Mouse (Mus musculus) v-Abl transformed pro-B cells (cell line): Measurements from ENCODE around the gene Tlr12.

Experiments
- in situ Hi-C, 2 experiments: fragments of 400-800 bp; cut with MboI; formaldehyde crosslinking; loops; one replicate each; pipeline ENCODE4 v1.15.1; 2025; ENCODE audit not compliant: unreplicated experiment in 2 of 2

The Tlr12 gene

GRCm38 (mm10) chr4:128621109-128621508, 2.7 kb upstream of the Tlr12 start:
- in situ Hi-C loops: loop anchor here in 1 of 2 experiments (25.0 kb wide), 2 partner anchors 466 to 1384 kb away; partner anchors contain the start of gene Smim12

- in situ Hi-C loops: loop anchor here in 1 of 2 experiments (25.0 kb wide), 2 partner anchors 467 to 1383 kb away; partner anchors contain the start of gene Smim12
Measured at GRCm38 (mm10) chr4:128620572-128620971, 2.2 kb upstream of the Tlr12 start.

- in situ Hi-C loops: loop anchor here (5.0 to 25.0 kb wide), 4 partner anchors 78 to 1382 kb away; partner anchors contain the start of gene Smim12 (in 1 of the 2)
Measured at GRCm38 (mm10) chr4:128618963-128619362, 544 bp upstream of the Tlr12 start.

GRCm38 (mm10) chr4:128617363-128618120, 877 bp downstream of the Tlr12 start:
- in situ Hi-C loops: loop anchor here (5.0 to 25.0 kb wide), 4 partner anchors 80 to 1380 kb away; partner anchors contain the start of gene Smim12 (in 1 of the 2)

GRCm38 (mm10) chr4:128615761-128616160, 2.7 kb downstream of the Tlr12 start:
- in situ Hi-C loops: loop anchor here (5.0 to 25.0 kb wide), 4 partner anchors 82 to 1378 kb away; partner anchors contain the start of gene Smim12 (in 1 of the 2)

GRCm38 (mm10) chr4:128613326-128613725, 5.1 kb downstream of the Tlr12 start:
- in situ Hi-C loops: loop anchor here (5.0 to 25.0 kb wide), 6 partner anchors 99 to 1376 kb away; partner anchors contain the start of gene Smim12 (in 1 of the 2)

GRCm38 (mm10) chr4:128611726-128612125, 6.7 kb downstream of the Tlr12 start:
- in situ Hi-C loops: loop anchor here (5.0 to 25.0 kb wide), 6 partner anchors 101 to 1374 kb away; partner anchors contain the start of gene Smim12 (in 1 of the 2)

GRCm38 (mm10) chr4:128610706-128611105, 7.7 kb downstream of the Tlr12 start:
- in situ Hi-C loops: loop anchor here (5.0 to 25.0 kb wide), 6 partner anchors 102 to 1373 kb away; partner anchors contain the start of gene Smim12 (in 1 of the 2)

- in situ Hi-C loops: loop anchor here (5.0 to 25.0 kb wide), 6 partner anchors 102 to 1373 kb away; partner anchors contain the start of gene Smim12 (in 1 of the 2)
Measured at GRCm38 (mm10) chr4:128609925-128610402, 8.5 kb downstream of the Tlr12 start, which contains the start of gene Zscan20. Gene Zscan20, minus strand, starts transcription at chr4:128610098.

- in situ Hi-C loops: loop anchor here in 1 of 2 experiments (25.0 kb wide), 2 partner anchors 478 to 1372 kb away; partner anchors contain the start of gene Smim12
Measured at GRCm38 (mm10) chr4:128609276-128609924, 9.0 kb downstream of the Tlr12 start.

- in situ Hi-C loops: loop anchor here in 1 of 2 experiments (25.0 kb wide), 2 partner anchors 480 to 1370 kb away; partner anchors contain the start of gene Smim12
Measured at GRCm38 (mm10) chr4:128607661-128608060, 10.8 kb downstream of the Tlr12 start.

- in situ Hi-C loops: loop anchor here in 1 of 2 experiments (25.0 kb wide), 2 partner anchors 481 to 1369 kb away; partner anchors contain the start of gene Smim12
Measured at GRCm38 (mm10) chr4:128606586-128606985, 11.8 kb downstream of the Tlr12 start.

- in situ Hi-C loops: no loop called here
Measured at GRCm38 (mm10) chr4:128597801-128598560, 20.4 kb downstream of the Tlr12 start.

GRCm38 (mm10) chr4:128594062-128594461, 24.4 kb downstream of the Tlr12 start:
- in situ Hi-C loops: no loop called here

- in situ Hi-C loops: no loop called here
Measured at GRCm38 (mm10) chr4:128593286-128593685, 25.1 kb downstream of the Tlr12 start.

GRCm38 (mm10) chr4:128579182-128579581, 39.2 kb downstream of the Tlr12 start:
- in situ Hi-C loops: no loop called here

- in situ Hi-C loops: no loop called here
Measured at GRCm38 (mm10) chr4:128575811-128576210, 42.6 kb downstream of the Tlr12 start.
